Mouse (Mus musculus) spleen, adult 10 weeks (tissue): ENCODE measurements around the gene Ptprq. TPM values are rescaled to one million over a fixed set of nuclear protein-coding genes. Genes with fewer than 3 reads are reported as not detected.

Experiments used
- polyA plus RNA-seq: library from polyadenylated mRNA; stranded (reverse); fragments of 350-450 nt; fragmentation: Illumina TruSeq; extraction: RNeasy Lipid Tissue Mini Kit (QIAGEN cat#74804); gene quantifications from one replicate; pipeline ENCODE4 v1.2.3, GENCODE M21; 2015; ENCODE audit warnings: low replicate concordance; ENCODE audit not compliant: insufficient read depth

Gene Ptprq
- not detected for polyA plus RNA-seq

GRCm38 (mm10) chr10:107719806-107720205 is at the start of gene Ptprq:
Ptprq (minus strand) TSS chr10:107720051.

GRCm38 (mm10) chr10:107494568-107494967 is 225.3 kb downstream of the Ptprq start, which contains the start of gene Myf6:
Myf6 (minus strand) TSS chr10:107494737.

GRCm38 (mm10) chr10:107485870-107486269 is 234.0 kb downstream of the Ptprq start, which contains the start of gene Myf5:
Myf5 (minus strand) TSS chr10:107486134.

Other genes with a start within 250 kb of the Ptprq start
- gene Myf5, start 233.9 kb downstream of the Ptprq start, polyA plus RNA-seq, result not detected
- gene Myf6, start 225.3 kb downstream of the Ptprq start, polyA plus RNA-seq, result not detected
- gene Otogl, start 192.1 kb upstream of the Ptprq start, polyA plus RNA-seq, result not detected